Mouse (Mus musculus): Measurements from ENCODE around the gene Rhoa. TPM values are rescaled to one million over a fixed set of nuclear protein-coding genes. Genes with fewer than 3 reads are reported as not detected.
"Not testable (repeated sequence)": the region's sequence is repeated elsewhere in the genome, so short reads cannot be mapped to it uniquely, and the experiment has no call there.

Rhoa gene
- total RNA-seq, 1 experiment: 125 TPM

DNA sequence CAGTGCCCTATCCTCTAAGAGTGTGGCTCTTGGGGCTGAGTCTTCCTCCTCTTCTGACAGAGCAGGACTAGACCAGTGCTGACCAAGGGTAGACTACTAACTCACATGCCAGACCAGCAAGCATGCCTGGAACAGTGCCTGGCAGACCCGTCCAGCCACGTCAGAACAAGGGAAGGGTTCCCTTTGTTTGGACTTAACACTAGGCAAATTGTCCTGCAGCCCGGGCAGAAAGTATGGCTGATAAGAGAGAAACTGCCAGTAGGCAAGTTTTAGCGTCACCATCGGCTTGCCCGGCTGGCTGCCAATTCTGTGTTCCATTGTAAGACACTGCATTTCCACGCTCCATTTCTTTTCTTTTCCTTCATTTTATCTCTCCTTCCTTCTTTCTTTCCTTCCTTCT, 38.2 kb upstream of the Rhoa start:
- H3K9me3 ChIP-seq (ENCODE audit: control insufficient read depth, insufficient read depth, low read depth, low read length): no peaks in the 10 kb centered on the region
- no peaks in the 10 kb centered on the region for H3K36me3 ChIP-seq (ENCODE audit: control insufficient read depth, insufficient read depth, low read length, poor library complexity, severe bottlenecking)
- no peak overlapping the region for H3K4me3 ChIP-seq (ENCODE audit: insufficient read depth in 1 of 2, low read depth in 1 of 2, low read length in 2 of 2, poor library complexity in 1 of 2, severe bottlenecking in 1 of 2)
- peaks cover 2 to 23% of the 10 kb centered on the region in 2 experiments; a peak in 3 of 4 replicates for H3K4me1 ChIP-seq (ENCODE audit: control insufficient read depth in 2 of 2, insufficient read depth in 2 of 2, low read length in 2 of 2, poor library complexity in 1 of 2)
- H3K9ac ChIP-seq (ENCODE audit: insufficient read depth, low read depth, low read length, poor library complexity, severe bottlenecking): no peak overlapping the region
- DNase-seq (ENCODE audit: low read depth, low spot score): no peak
- in situ Hi-C loops (cut with MboI; ENCODE audit: low sequenced_read_pairs in 2 of 2, unreplicated experiment in 2 of 2): no loop called here
- TF ChIP-seq MAFK (IDR thresholded peaks at IDR 0.05; ENCODE audit: insufficient read depth, low read depth, low read length) (no peak), CHD2 (IDR thresholded peaks at IDR 0.05; ENCODE audit: low read depth, low read length) (no peak), ZNF384 (IDR thresholded peaks at IDR 0.05; ENCODE audit: low read depth, low read length) (no peak), HCFC1 (IDR thresholded peaks at IDR 0.05; ENCODE audit: borderline replicate concordance, insufficient read depth, low read length) (no peak), ZC3H11A (IDR thresholded peaks at IDR 0.05; ENCODE audit: borderline replicate concordance, low read depth, low read length) (no peak)
- no peak overlapping the region for H3K27ac ChIP-seq (ENCODE audit: insufficient read depth, low read depth, low read length, poor library complexity, severe bottlenecking)

- peaks cover 6 to 31% of the 10 kb centered on the region in 2 experiments; a peak in 3 of 4 replicates for H3K4me1 ChIP-seq (ENCODE audit: control insufficient read depth in 2 of 2, insufficient read depth in 2 of 2, low read length in 2 of 2, poor library complexity in 1 of 2)
- DNase-seq (ENCODE audit: low read depth, low spot score); H3K9me3 ChIP-seq (ENCODE audit: control insufficient read depth, insufficient read depth, low read depth, low read length); in situ Hi-C loops (cut with MboI; ENCODE audit: low sequenced_read_pairs in 2 of 2, unreplicated experiment in 2 of 2); H3K9ac ChIP-seq (ENCODE audit: insufficient read depth, low read depth, low read length, poor library complexity, severe bottlenecking); H3K36me3 ChIP-seq (ENCODE audit: control insufficient read depth, insufficient read depth, low read length, poor library complexity, severe bottlenecking); H3K4me3 ChIP-seq (ENCODE audit: insufficient read depth in 1 of 2, low read depth in 1 of 2, low read length in 2 of 2, poor library complexity in 1 of 2, severe bottlenecking in 1 of 2); H3K27ac ChIP-seq (ENCODE audit: insufficient read depth, low read depth, low read length, poor library complexity, severe bottlenecking): not testable (repeated sequence)
Observed at GRCm38 (mm10) chr9:108268701-108269100, 37.2 kb upstream of the Rhoa start.

DNA sequence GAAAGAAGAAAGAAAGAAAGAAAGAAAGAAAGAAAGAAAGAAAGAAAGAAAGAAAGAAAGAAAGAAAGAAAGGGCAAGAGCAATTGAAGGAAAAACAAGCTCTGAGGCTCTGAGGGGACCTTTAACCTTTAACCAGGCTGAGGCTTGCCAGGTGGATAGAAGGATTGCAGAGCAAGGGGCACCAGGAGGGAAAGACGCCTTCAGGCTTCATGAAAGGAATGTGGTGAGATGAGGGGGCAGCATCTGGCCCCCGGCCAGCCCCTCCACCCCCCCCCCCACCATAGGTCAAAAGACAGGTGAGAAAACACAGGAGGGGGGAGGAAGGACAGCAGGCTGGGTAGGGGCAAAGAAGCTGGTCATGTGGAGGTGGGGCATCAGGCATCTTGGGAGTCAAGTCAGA, 34.0 kb upstream of the Rhoa start:
- no peak for TF ChIP-seq MAFK (IDR thresholded peaks at IDR 0.05; ENCODE audit: insufficient read depth, low read depth, low read length)
- TF ChIP-seq ZC3H11A (IDR thresholded peaks at IDR 0.05; ENCODE audit: borderline replicate concordance, low read depth, low read length): no peak
- TF ChIP-seq CHD2 (IDR thresholded peaks at IDR 0.05; ENCODE audit: low read depth, low read length): no peak
- no peak for TF ChIP-seq HCFC1 (IDR thresholded peaks at IDR 0.05; ENCODE audit: borderline replicate concordance, insufficient read depth, low read length)
- TF ChIP-seq ZNF384 (IDR thresholded peaks at IDR 0.05; ENCODE audit: low read depth, low read length): no peak
- in situ Hi-C loops (cut with MboI; ENCODE audit: low sequenced_read_pairs in 2 of 2, unreplicated experiment in 2 of 2): no loop called here
- peaks cover 3 to 40% of the 10 kb centered on the region in 2 experiments for H3K4me1 ChIP-seq (ENCODE audit: control insufficient read depth in 2 of 2, insufficient read depth in 2 of 2, low read length in 2 of 2, poor library complexity in 1 of 2)
- no peaks in the 10 kb centered on the region for H3K36me3 ChIP-seq (ENCODE audit: control insufficient read depth, insufficient read depth, low read length, poor library complexity, severe bottlenecking)
- no peak overlapping the region for H3K27ac ChIP-seq (ENCODE audit: insufficient read depth, low read depth, low read length, poor library complexity, severe bottlenecking)
- no peaks in the 10 kb centered on the region for H3K9me3 ChIP-seq (ENCODE audit: control insufficient read depth, insufficient read depth, low read depth, low read length)
- no peak overlapping the region for H3K4me3 ChIP-seq (ENCODE audit: insufficient read depth in 1 of 2, low read depth in 1 of 2, low read length in 2 of 2, poor library complexity in 1 of 2, severe bottlenecking in 1 of 2)
- DNase-seq (ENCODE audit: low read depth, low spot score): no peak
- no peak overlapping the region for H3K9ac ChIP-seq (ENCODE audit: insufficient read depth, low read depth, low read length, poor library complexity, severe bottlenecking)

DNA sequence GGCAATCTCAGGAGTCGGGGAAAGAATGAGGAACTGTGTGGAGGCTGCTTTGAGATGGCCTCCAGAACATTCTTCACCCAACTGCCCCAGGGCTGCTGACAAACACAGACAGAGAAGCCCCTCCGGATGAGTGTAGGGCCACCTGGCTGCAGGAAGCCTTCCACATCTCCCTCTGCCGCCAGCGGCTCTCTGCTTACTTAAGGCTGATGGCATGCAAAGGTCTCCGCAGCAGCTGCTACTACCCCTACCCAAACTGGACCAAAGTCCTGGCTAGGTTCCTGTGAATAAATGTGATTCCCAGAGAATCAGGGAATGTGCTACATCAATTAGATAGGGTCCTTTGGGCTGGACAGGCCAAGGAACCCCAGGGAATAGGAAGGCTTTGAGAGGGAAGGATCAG, 33.2 kb upstream of the Rhoa start:
- Histone ChIP-seq H3K4me1 (ENCODE audit: control insufficient read depth in 2 of 2, insufficient read depth in 2 of 2, low read length in 2 of 2, poor library complexity in 1 of 2) (peaks cover 3 to 35% of the 10 kb centered on the region in 2 experiments), H3K4me3 (ENCODE audit: insufficient read depth in 1 of 2, low read depth in 1 of 2, low read length in 2 of 2, poor library complexity in 1 of 2, severe bottlenecking in 1 of 2) (no peak overlapping the region), H3K9ac (ENCODE audit: insufficient read depth, low read depth, low read length, poor library complexity, severe bottlenecking) (no peak overlapping the region), H3K27ac (ENCODE audit: insufficient read depth, low read depth, low read length, poor library complexity, severe bottlenecking) (no peak overlapping the region), H3K9me3 (ENCODE audit: control insufficient read depth, insufficient read depth, low read depth, low read length) (no peaks in the 10 kb centered on the region), H3K36me3 (ENCODE audit: control insufficient read depth, insufficient read depth, low read length, poor library complexity, severe bottlenecking) (no peaks in the 10 kb centered on the region)
- in situ Hi-C loops (cut with MboI; ENCODE audit: low sequenced_read_pairs in 2 of 2, unreplicated experiment in 2 of 2): no loop called here
- TF ChIP-seq ZNF384 (IDR thresholded peaks at IDR 0.05; ENCODE audit: low read depth, low read length) (no peak), HCFC1 (IDR thresholded peaks at IDR 0.05; ENCODE audit: borderline replicate concordance, insufficient read depth, low read length) (no peak), MAFK (IDR thresholded peaks at IDR 0.05; ENCODE audit: insufficient read depth, low read depth, low read length) (no peak), ZC3H11A (IDR thresholded peaks at IDR 0.05; ENCODE audit: borderline replicate concordance, low read depth, low read length) (no peak), CHD2 (IDR thresholded peaks at IDR 0.05; ENCODE audit: low read depth, low read length) (no peak)
- DNase-seq (ENCODE audit: low read depth, low spot score): no peak

DNA sequence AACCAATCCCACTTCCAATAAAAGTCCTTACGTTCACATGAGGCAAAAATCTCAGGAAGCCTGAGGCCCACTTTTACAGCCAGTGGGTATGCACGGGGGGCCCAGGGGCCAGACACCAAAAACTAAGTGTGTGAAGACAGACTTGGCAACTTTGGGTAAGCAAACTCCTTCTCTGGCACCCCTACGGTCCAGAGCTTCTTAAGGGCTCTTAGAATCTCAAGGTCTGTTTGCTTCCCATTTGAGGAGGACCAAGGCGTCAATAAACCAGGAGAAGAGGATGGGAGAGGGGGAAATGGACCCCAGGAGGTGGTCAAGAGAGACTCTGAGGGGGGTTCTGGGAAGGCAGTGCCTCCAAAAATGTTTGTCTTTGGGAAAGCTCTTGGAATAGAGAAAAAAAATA, 32.4 kb upstream of the Rhoa start:
- no peak overlapping the region for H3K4me3 ChIP-seq (ENCODE audit: insufficient read depth in 1 of 2, low read depth in 1 of 2, low read length in 2 of 2, poor library complexity in 1 of 2, severe bottlenecking in 1 of 2)
- H3K9me3 ChIP-seq (ENCODE audit: control insufficient read depth, insufficient read depth, low read depth, low read length): no peaks in the 10 kb centered on the region
- peaks cover 3 to 33% of the 10 kb centered on the region in 2 experiments for H3K4me1 ChIP-seq (ENCODE audit: control insufficient read depth in 2 of 2, insufficient read depth in 2 of 2, low read length in 2 of 2, poor library complexity in 1 of 2)
- H3K9ac ChIP-seq (ENCODE audit: insufficient read depth, low read depth, low read length, poor library complexity, severe bottlenecking): no peak overlapping the region
- in situ Hi-C loops (cut with MboI; ENCODE audit: low sequenced_read_pairs in 2 of 2, unreplicated experiment in 2 of 2): no loop called here
- no peak overlapping the region for H3K27ac ChIP-seq (ENCODE audit: insufficient read depth, low read depth, low read length, poor library complexity, severe bottlenecking)
- no peak for DNase-seq (ENCODE audit: low read depth, low spot score)
- H3K36me3 ChIP-seq (ENCODE audit: control insufficient read depth, insufficient read depth, low read length, poor library complexity, severe bottlenecking): no peaks in the 10 kb centered on the region
- no peak for TF ChIP-seq ZC3H11A (IDR thresholded peaks at IDR 0.05; ENCODE audit: borderline replicate concordance, low read depth, low read length)
- no peak for TF ChIP-seq ZNF384 (IDR thresholded peaks at IDR 0.05; ENCODE audit: low read depth, low read length)
- no peak for TF ChIP-seq CHD2 (IDR thresholded peaks at IDR 0.05; ENCODE audit: low read depth, low read length)
- TF ChIP-seq HCFC1 (IDR thresholded peaks at IDR 0.05; ENCODE audit: borderline replicate concordance, insufficient read depth, low read length): no peak
- no peak for TF ChIP-seq MAFK (IDR thresholded peaks at IDR 0.05; ENCODE audit: insufficient read depth, low read depth, low read length)

Measured in ES-E14 (cell line).